Mouse (Mus musculus): ENCODE data around the gene Arsk.

Gene Arsk

GRCm38 (mm10) chr13:76098493-76099303 lies at the start of gene Arsk, which contains the start of gene Ttc37:
Gene Arsk (minus strand): TSS chr13:76098660.
Gene Ttc37 (plus strand): TSS chr13:76098734.
- peak; percentile 96 for DNase-seq (ENCODE audit: low read depth, low spot score)

GRCm38 (mm10) chr13:76141117-76141808 lies 42.8 kb upstream of the Arsk start:
- DNase-seq (ENCODE audit: low read depth, low spot score): no peak

GRCm38 (mm10) chr13:76138862-76139261 lies 40.4 kb upstream of the Arsk start:
- peak; percentile 9 for DNase-seq (ENCODE audit: low read depth, low spot score)

- DNase-seq (ENCODE audit: low read depth, low spot score): no peak
These were observed 34.0 kb upstream of the Arsk start for GRCm38 (mm10) chr13:76132415-76132814.

- peak; percentile 39 for DNase-seq (ENCODE audit: low read depth, low spot score)
These were observed 30.3 kb upstream of the Arsk start for GRCm38 (mm10) chr13:76128799-76129198.

GRCm38 (mm10) chr13:76109069-76109824 lies 10.8 kb upstream of the Arsk start:
- no peak for DNase-seq (ENCODE audit: low read depth, low spot score)

- DNase-seq (ENCODE audit: low read depth, low spot score): no peak
These were observed 3.5 kb upstream of the Arsk start for GRCm38 (mm10) chr13:76101989-76102388.

GRCm38 (mm10) chr13:76098116-76098492 lies 356 bp downstream of the Arsk start:
- DNase-seq (ENCODE audit: low read depth, low spot score): no peak

- DNase-seq (ENCODE audit: low read depth, low spot score): no peak
These were observed 24.1 kb downstream of the Arsk start for GRCm38 (mm10) chr13:76074323-76074722.

- no peak for DNase-seq (ENCODE audit: low read depth, low spot score)
These were observed 34.0 kb downstream of the Arsk start for GRCm38 (mm10) chr13:76064363-76064945.

GRCm38 (mm10) chr13:76063548-76063947 lies 34.9 kb downstream of the Arsk start:
- DNase-seq (ENCODE audit: low read depth, low spot score): no peak

- DNase-seq (ENCODE audit: low read depth, low spot score): no peak
These were observed 35.9 kb downstream of the Arsk start for GRCm38 (mm10) chr13:76062569-76062968.

GRCm38 (mm10) chr13:76062126-76062525 lies 36.3 kb downstream of the Arsk start:
- DNase-seq (ENCODE audit: low read depth, low spot score): no peak

- no peak for DNase-seq (ENCODE audit: low read depth, low spot score)
These were observed 38.9 kb downstream of the Arsk start for GRCm38 (mm10) chr13:76059591-76059990.

- DNase-seq (ENCODE audit: low read depth, low spot score): no peak
These were observed 41.0 kb downstream of the Arsk start for GRCm38 (mm10) chr13:76057267-76058069.

GRCm38 (mm10) chr13:76056896-76057266 lies 41.6 kb downstream of the Arsk start, which contains the start of gene Gpr150:
Gene Gpr150 (minus strand): TSS chr13:76056996.
- no peak for DNase-seq (ENCODE audit: low read depth, low spot score)

- DNase-seq (ENCODE audit: low read depth, low spot score): peak; percentile 54
These were observed 42.2 kb downstream of the Arsk start for GRCm38 (mm10) chr13:76056261-76056724.

GRCm38 (mm10) chr13:76055391-76056232 lies 42.8 kb downstream of the Arsk start:
- DNase-seq (ENCODE audit: low read depth, low spot score): peak; percentile 14

GRCm38 (mm10) chr13:76044971-76045370 lies 53.5 kb downstream of the Arsk start:
- DNase-seq (ENCODE audit: low read depth, low spot score): no peak

GRCm38 (mm10) chr13:76042455-76042854 lies 56.0 kb downstream of the Arsk start:
- DNase-seq (ENCODE audit: low read depth, low spot score): no peak
